Mouse (Mus musculus) urinary bladder, postnatal 14 days (tissue): ENCODE measurements around the gene Nufip1.

Experiments
- DNase-seq: peaks from one replicate; pipeline ENCODE4 v3.0.0; 2021; ENCODE audit warnings: low spot score

The Nufip1 gene

GRCm38 (mm10) chr14:76179343-76179742 lies 68.7 kb downstream of the Nufip1 start:
- DNase-seq: no peak

GRCm38 (mm10) chr14:76185358-76185757 lies 74.7 kb downstream of the Nufip1 start:
- DNase-seq: no peak

- DNase-seq: no peak
Observed at GRCm38 (mm10) chr14:76186299-76186698, 75.6 kb downstream of the Nufip1 start.
